Mouse (Mus musculus): ENCODE results near the gene Hist1h4a.

DNA sequence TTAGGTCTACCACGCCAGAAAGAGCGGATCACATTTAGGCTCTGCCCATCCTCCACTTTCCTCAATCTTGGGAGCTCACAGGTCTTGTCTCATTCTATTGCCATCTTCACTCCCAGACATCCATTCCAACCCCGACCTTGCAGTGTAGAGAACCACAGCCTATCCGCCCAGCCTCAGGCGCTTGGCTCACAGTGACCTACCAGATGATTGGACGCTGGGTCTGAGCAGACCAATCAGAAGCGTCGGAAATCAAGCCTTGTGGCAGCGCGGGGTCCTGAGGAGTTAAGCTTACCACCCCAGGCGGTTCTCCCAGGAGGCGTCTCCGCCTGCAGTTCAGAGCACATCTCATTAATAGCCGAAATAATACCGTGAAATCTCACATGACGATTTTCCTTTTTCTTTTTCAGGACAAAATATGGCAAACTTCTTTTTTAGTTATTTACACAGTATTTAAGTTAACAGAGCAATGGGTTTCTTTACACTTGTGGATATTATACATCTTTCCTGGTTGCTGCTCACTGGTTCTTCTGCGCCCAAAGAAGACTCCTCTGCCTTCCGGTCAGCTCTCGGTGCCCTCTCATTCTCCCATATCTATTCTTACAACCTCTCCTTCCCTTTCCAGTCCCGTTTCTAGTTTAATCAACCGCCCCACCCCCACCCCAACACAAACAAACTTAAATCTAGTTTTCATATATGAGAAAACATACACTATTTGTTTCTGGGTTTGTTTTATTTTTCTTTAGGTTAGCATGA lies 11.7 kb upstream of the Hist1h4a start:
- TF ChIP-seq CTCF (IDR thresholded peaks at IDR 0.05; ENCODE audit: borderline replicate concordance, insufficient read depth, low read length) (no peak), POLR2A (IDR thresholded peaks at IDR 0.05; ENCODE audit: low read depth, low read length) (no peak)
